Mouse (Mus musculus): ENCODE measurements around the gene Gm3164.
"Not testable (repeated sequence)": the region's sequence is repeated elsewhere in the genome, so short reads cannot be mapped to it uniquely, and the experiment has no call there.

GRCm38 (mm10) chr14:4409939-4410338 lies 5.3 kb upstream of the Gm3164 start:
- TF ChIP-seq CTCF (IDR thresholded peaks at IDR 0.05); EP300 (IDR thresholded peaks at IDR 0.05; ENCODE audit: insufficient read depth, low read depth, low read length); POLR2A (IDR thresholded peaks at IDR 0.05; ENCODE audit: insufficient read depth, low read depth, low read length): not testable (repeated sequence)

Measured in heart, adult 2 months (tissue).